Mouse (Mus musculus) small intestine, adult 2 months (tissue): Measurements from ENCODE around the gene Grasp.

Source experiments
- CTCF ChIP-seq: fragments of 200-500 bp; IDR thresholded peaks from 2 replicates; pipeline ENCODE4 v1.5.1; 2012; ENCODE audit warnings: low read depth, mild to moderate bottlenecking, control low read depth, inconsistent platforms, low read length, moderate library complexity, mixed read lengths; ENCODE audit not compliant: insufficient replicate concordance, insufficient read length; ENCODE audit errors: extremely low read depth
- POLR2A ChIP-seq: fragments of 200-500 bp; IDR thresholded peaks from 2 replicates; pipeline ENCODE4 v1.6.1; 2012; ENCODE audit warnings: low read depth, mild to moderate bottlenecking, control low read depth, inconsistent platforms, low read length, moderate library complexity

DNA sequence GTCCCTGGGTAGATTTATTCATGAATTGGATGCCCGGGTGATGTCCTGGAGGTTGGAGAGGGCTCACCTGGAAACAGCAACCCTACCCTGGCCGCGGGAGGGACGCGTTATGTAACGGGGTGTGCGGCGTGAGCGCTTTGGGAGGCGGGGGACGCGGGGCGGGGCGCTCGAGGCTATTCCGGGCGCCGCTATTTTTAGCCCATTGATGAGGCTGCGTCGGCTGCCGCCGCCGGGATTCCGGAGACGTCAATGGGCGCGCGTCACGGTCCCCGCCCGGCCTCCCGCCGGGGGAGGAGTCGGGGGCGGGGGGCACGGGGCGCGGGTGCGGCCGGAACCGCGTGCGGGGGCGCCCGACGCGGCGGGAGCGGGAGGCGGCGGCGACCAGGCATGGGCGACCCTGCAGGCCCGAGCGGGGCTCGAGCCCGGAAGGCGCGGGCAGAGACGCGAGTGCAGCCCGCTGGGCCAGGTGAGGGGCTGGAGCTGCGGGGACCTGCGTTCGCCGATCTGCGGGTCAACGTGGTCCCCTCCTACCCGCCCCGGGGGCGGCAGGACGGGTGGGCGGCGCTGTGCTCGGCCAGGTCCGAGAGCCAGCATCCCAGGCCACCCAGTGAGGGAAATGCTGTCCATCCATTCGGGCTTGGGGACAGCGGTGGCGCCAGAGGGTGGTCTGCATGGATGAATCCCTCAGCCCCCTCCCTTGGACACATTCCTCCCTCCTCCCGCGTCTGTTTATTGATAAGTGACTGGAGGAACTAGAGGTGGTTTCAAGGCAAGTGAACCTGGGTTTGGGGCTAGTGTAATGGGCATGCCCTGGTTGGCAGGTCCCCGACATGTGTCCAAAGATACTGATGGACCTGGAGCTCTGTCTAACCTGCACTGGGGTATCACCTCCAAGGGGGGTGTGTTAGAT is 30.2 kb downstream of the Grasp start, which contains the start of gene Nr4a1:
- TF ChIP-seq CTCF (no peak), POLR2A (no peak)
